9 mouse cellular contexts compared by ENCODE assay signal in genomic region chr8:126699389-126699775, GRCm38 (mm10).
DNase-seq lines count a peak whose midpoint lies in the region; ATAC-seq and TF ChIP-seq lines count a peak whose summit lies in the region.
"Had no signal": no experiment of that assay in that cellular context is flagged by ENCODE, and none has a peak within 500 bp of the region (broad histone marks: within the 10 kb centered on the region; RNA-seq: fewer than 3 reads in every experiment).

No protein-coding gene starts in this region.

- no peak for ATAC-seq in forebrain, embryonic 13.5 days
- ATAC-seq in lung, embryonic 16.5 days (ENCODE audit: low read depth): peak; percentile 82

- H3K4me2 ChIP-seq in forebrain, embryonic 13.5 days: no peak overlapping the region
- peak overlapping the region; percentile 46; the same call in 1 of the 2 replicates for H3K4me2 ChIP-seq in lung, embryonic 16.5 days (ENCODE audit: low read depth, low read length)

- H3K9ac ChIP-seq in forebrain, embryonic 13.5 days: no peak overlapping the region
- H3K9ac ChIP-seq in lung, embryonic 16.5 days (ENCODE audit: low read length): no peak overlapping the region; the same call in 1 of the 2 replicates
- H3K9ac ChIP-seq: neural tube, embryonic 12.5 days had no signal

- intact Hi-C loops in left cerebral cortex, adult 2 months (cut with DNase I): no loop called here

- H3K4me3 ChIP-seq in left cerebral cortex, adult 2 months: no peak overlapping the region
- no peak overlapping the region for H3K4me3 ChIP-seq in forebrain, embryonic 13.5 days
- no peak overlapping the region for H3K4me3 ChIP-seq in lung, embryonic 16.5 days (ENCODE audit: low read length)
- H3K4me3 ChIP-seq: neural tube, embryonic 12.5 days had no signal

- no peaks in the 10 kb centered on the region for H3K9me3 ChIP-seq in forebrain, embryonic 13.5 days (replicated peaks)
- H3K9me3 ChIP-seq in lung, embryonic 16.5 days (ENCODE audit: control insufficient read depth, low read length): no peaks in the 10 kb centered on the region
- H3K9me3 ChIP-seq: neural tube, embryonic 12.5 days had no signal

- no peak for DNase-seq in left cerebral cortex, adult 2 months (ENCODE audit: extremely low spot score in 1 of 2, low spot score in 2 of 2)
- no peak for DNase-seq in left cerebral cortex, adult 9 months (ENCODE audit: low spot score in 2 of 2)
- DNase-seq in thymus, postnatal 14 days: peak; percentile 67
- no peak for DNase-seq in spleen, postnatal 4 days (ENCODE audit: low spot score in 2 of 2)
- no peak for DNase-seq in testis, postnatal 14 days (ENCODE audit: low spot score)
- DNase-seq in adrenal gland, postnatal 36 days: no peak

- no peaks in the 10 kb centered on the region for H3K36me3 ChIP-seq in forebrain, embryonic 13.5 days (ENCODE audit: poor library complexity, severe bottlenecking)
- H3K36me3 ChIP-seq in lung, embryonic 16.5 days (ENCODE audit: control insufficient read depth, insufficient read depth, low read length): no peaks in the 10 kb centered on the region
- H3K36me3 ChIP-seq: neural tube, embryonic 12.5 days had no signal

- TF ChIP-seq CTCF in left cerebral cortex, adult 2 months (IDR thresholded peaks at IDR 0.05): no peak

- peaks cover 49% of the 10 kb centered on the region for H3K27me3 ChIP-seq in forebrain, embryonic 13.5 days
- no peaks in the 10 kb centered on the region for H3K27me3 ChIP-seq in lung, embryonic 16.5 days (ENCODE audit: control insufficient read depth, insufficient read depth, low read depth, low read length)
- H3K27me3 ChIP-seq: neural tube, embryonic 12.5 days had no signal

- peak overlapping the region; percentile 22; the same call in 1 of the 2 replicates for H3K27ac ChIP-seq in left cerebral cortex, adult 2 months
- H3K27ac ChIP-seq in forebrain, embryonic 13.5 days: peak overlapping the region; percentile 54
- peak overlapping the region; percentile 88 for H3K27ac ChIP-seq in lung, embryonic 16.5 days (ENCODE audit: low read length)
- H3K27ac ChIP-seq: neural tube, embryonic 12.5 days had no signal

- 6% methylated on average over 6 of the region's 6 CpGs for WGBS in forebrain, embryonic 13.5 days
- WGBS in lung, embryonic 16.5 days: 1% methylated on average over 6 of the region's 6 CpGs

- H3K4me1 ChIP-seq in forebrain, embryonic 13.5 days: peaks cover 17% of the 10 kb centered on the region
- H3K4me1 ChIP-seq in lung, embryonic 16.5 days (replicated peaks; ENCODE audit: control insufficient read depth, insufficient read depth, low read length): peaks cover 25% of the 10 kb centered on the region

Comparison
In these comparisons a context has a peak if more than half of its experiments do, and no peak if none do; other contexts are left out.
1. H3K27ac ChIP-seq: peak in every context shown above with its lines; median percentile 88 in lung, embryonic 16.5 days; 54 in forebrain, embryonic 13.5 days; 22 in left cerebral cortex, adult 2 months.